Mouse (Mus musculus): ENCODE measurements around the gene Gm42669.

DNA sequence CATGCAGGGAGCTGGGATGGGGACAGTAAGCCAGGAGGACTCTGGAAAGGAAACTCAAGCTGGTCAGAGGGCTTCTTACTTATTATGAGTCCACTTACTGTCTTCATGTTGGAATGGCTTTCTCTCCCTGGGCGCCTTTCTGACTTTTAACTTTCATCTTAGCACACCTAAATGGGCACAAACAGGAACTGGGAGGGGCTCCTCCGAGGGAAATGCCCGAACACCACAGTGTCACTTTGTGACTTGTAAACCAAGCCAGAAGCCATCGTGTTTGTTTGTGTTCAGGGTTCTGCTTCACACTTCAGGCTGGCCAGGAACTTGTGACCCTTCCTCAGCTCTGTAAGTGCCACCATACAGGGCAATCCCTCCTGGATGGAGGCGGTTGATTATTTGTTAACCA lies 46.9 kb downstream of the Gm42669 start:
- no peak for TF ChIP-seq CTCF (IDR thresholded peaks at IDR 0.05; ENCODE audit: low read depth)
- TF ChIP-seq EP300 (IDR thresholded peaks at IDR 0.05; ENCODE audit: low read depth): no peak
